In genomic region chr5:129071761-129072280, GRCm38 (mm10) we compare ENCODE assay signal across 11 mouse cellular contexts. TPM values are rescaled to one million over a fixed set of nuclear protein-coding genes. Genes with fewer than 3 reads are reported as not detected.
DNase-seq lines count a peak whose midpoint lies in the region; ATAC-seq and TF ChIP-seq lines count a peak whose summit lies in the region.
"Had no signal": no experiment of that assay in that cellular context is flagged by ENCODE, and none has a peak within 500 bp of the region (broad histone marks: within the 10 kb centered on the region; RNA-seq: fewer than 3 reads in every experiment).

No protein-coding gene starts in this region.

- TF ChIP-seq POLR2A in brain, embryonic 14.5 days (IDR thresholded peaks at IDR 0.05; ENCODE audit: borderline replicate concordance, extremely low read depth, insufficient read depth, insufficient read length, poor library complexity, severe bottlenecking) = no peak
- TF ChIP-seq POLR2A in heart, adult 2 months (IDR thresholded peaks at IDR 0.05; ENCODE audit: insufficient read depth, low read depth, low read length) = no peak

- H3K9me3 ChIP-seq in embryonic facial prominence, embryonic 15.5 days (replicated peaks) = no peaks in the 10 kb centered on the region

- no peaks in the 10 kb centered on the region for H3K36me3 ChIP-seq in embryonic facial prominence, embryonic 15.5 days
- no peaks in the 10 kb centered on the region for H3K36me3 ChIP-seq in heart, adult 2 months (ENCODE audit: control insufficient read depth, insufficient read depth, low read length)

- peak overlapping the region; percentile 45; the same call in 1 of the 2 replicates for H3K27ac ChIP-seq in embryonic facial prominence, embryonic 15.5 days (replicated peaks)
- no peak overlapping the region for H3K27ac ChIP-seq in heart, adult 2 months
- H3K27ac ChIP-seq: gastrocnemius, adult 2 months had no signal

- no peaks in the 10 kb centered on the region for H3K27me3 ChIP-seq in embryonic facial prominence, embryonic 15.5 days
- no peaks in the 10 kb centered on the region for H3K27me3 ChIP-seq in heart, adult 2 months (ENCODE audit: control insufficient read depth, insufficient read depth, low read length)

- no peak overlapping the region for H3K9ac ChIP-seq in embryonic facial prominence, embryonic 15.5 days
- no peak overlapping the region for H3K9ac ChIP-seq in heart, adult 2 months (ENCODE audit: low read depth, low read length)

- DNase-seq in adrenal gland, adult (ENCODE audit: inconsistent age in 2 of 2, low spot score in 1 of 2) = peak; percentile 30 to 88
- DNase-seq in adrenal gland, postnatal 4 days (ENCODE audit: low spot score in 2 of 2) = no peak
- DNase-seq in left cerebral cortex, postnatal 4 days = peak; percentile 86
- no peak for DNase-seq in left cerebral cortex, postnatal 36 days (ENCODE audit: low spot score in 2 of 2)
- peak; percentile 78 for DNase-seq in brain, embryonic 14.5 days (ENCODE audit: low read depth)
- DNase-seq in heart, adult 2 months = no peak
- DNase-seq in kidney, postnatal 25 days = no peak
- DNase-seq: gastrocnemius, adult 2 months; kidney, adult 11 months had no signal

- 54% methylated on average over 14 of the region's 14 CpGs for WGBS in embryonic facial prominence, embryonic 15.5 days
- 67% methylated on average over 14 of the region's 14 CpGs for WGBS in heart, adult 2 months

- H3K4me3 ChIP-seq in embryonic facial prominence, embryonic 15.5 days (replicated peaks) = no peak overlapping the region
- no peak overlapping the region for H3K4me3 ChIP-seq in heart, adult 2 months
- H3K4me3 ChIP-seq: gastrocnemius, adult 2 months had no signal

- no peak for ATAC-seq in embryonic facial prominence, embryonic 15.5 days (ENCODE audit: insufficient number of reproducible peaks, low FRiP score, low TSS enrichment, low read depth)

- H3K4me1 ChIP-seq in embryonic facial prominence, embryonic 15.5 days = peaks cover 8% of the 10 kb centered on the region
- H3K4me1 ChIP-seq in heart, adult 2 months (ENCODE audit: control insufficient read depth, insufficient read depth, low read length) = peaks cover 2% of the 10 kb centered on the region; the same call in 1 of the 2 replicates

- no peaks in the 10 kb centered on the region for H3K79me2 ChIP-seq in heart, adult 2 months (replicated peaks; ENCODE audit: control insufficient read depth, insufficient read depth, low read length)

- H3K4me2 ChIP-seq in embryonic facial prominence, embryonic 15.5 days (replicated peaks) = no peak overlapping the region

- TF ChIP-seq CTCF in brain, embryonic 14.5 days (IDR thresholded peaks at IDR 0.05; ENCODE audit: borderline replicate concordance, extremely low read depth, insufficient read depth, insufficient read length) = no peak
- no peak for TF ChIP-seq CTCF in heart, adult 2 months (IDR thresholded peaks at IDR 0.05)

- TF ChIP-seq EP300 in heart, adult 2 months (IDR thresholded peaks at IDR 0.05; ENCODE audit: insufficient read depth, low read depth, low read length) = no peak

- intact Hi-C loops in left cerebral cortex, postnatal 4 days (cut with DNase I) = no loop called here
- intact Hi-C loops in left cerebral cortex, postnatal 36 days (cut with DNase I) = no loop called here
- intact Hi-C loops in heart, adult 2 months (cut with DNase I) = no loop called here

RNA-seq across cellular contexts. Expression of gene Adgrd1, which starts 24.7 kb away (rescaled TPM):
- 1 to 10 TPM; 7.1 to 8.5 TPM for total RNA-seq in adrenal gland, postnatal 4 days (2021)
- total RNA-seq in left cerebral cortex, postnatal 4 days (2021) = under 1 TPM; 0.28 to 0.38 TPM
- total RNA-seq in left cerebral cortex, postnatal 36 days (2021) = 1 to 10 TPM; 3.1 to 3.3 TPM
- 0.25 and 0.41 TPM in 2 replicates for polyA plus RNA-seq in brain, embryonic 14.5 days (2012; rRNA removed)
- polyA plus RNA-seq in embryonic facial prominence, embryonic 15.5 days (2015; fragmentation: Nextera tagmentation; extraction: Ambion mirVana) = 2.8 and 3.4 TPM in 2 replicates
- total RNA-seq in heart, adult 2 months (2021) = 1 to 10 TPM; 4.1 to 4.8 TPM
- polyA plus RNA-seq in heart, adult 2 months (2012; rRNA removed) = 5.5 and 5.6 TPM in 2 replicates
- total RNA-seq: megakaryocyte, adult 5-6 weeks had no signal

RNA-seq across cellular contexts. Expression of gene Ran, which starts 52.0 kb away (rescaled TPM):
- 100 to 1,000 TPM; 218 to 237 TPM for total RNA-seq in adrenal gland, postnatal 4 days (2021)
- 100 to 1,000 TPM; 164 to 165 TPM for total RNA-seq in left cerebral cortex, postnatal 4 days (2021)
- 100 to 1,000 TPM; 144 to 159 TPM for total RNA-seq in left cerebral cortex, postnatal 36 days (2021)
- 240 and 244 TPM in 2 replicates for polyA plus RNA-seq in brain, embryonic 14.5 days (2012; rRNA removed)
- polyA plus RNA-seq in embryonic facial prominence, embryonic 15.5 days (2015; fragmentation: Nextera tagmentation; extraction: Ambion mirVana) = 437 and 441 TPM in 2 replicates
- 10 to 100 TPM; 88.2 to 99.2 TPM for total RNA-seq in heart, adult 2 months (2021)
- polyA plus RNA-seq in heart, adult 2 months (2012; rRNA removed) = 44.4 and 58.1 TPM in 2 replicates

Comparison
In these comparisons a context has a peak if more than half of its experiments do, and no peak if none do; other contexts are left out.
1. DNase-seq: peak in adrenal gland, adult (2 of 2), left cerebral cortex, postnatal 4 days (single experiment) and brain, embryonic 14.5 days (single experiment); none in adrenal gland, postnatal 4 days (0 of 2), left cerebral cortex, postnatal 36 days (0 of 2), heart, adult 2 months (0 of 2) and kidney, postnatal 25 days (0 of 2).